Mouse (Mus musculus): ENCODE measurements around the gene Gal3st4. TPM values are rescaled to one million over a fixed set of nuclear protein-coding genes. Genes with fewer than 3 reads are reported as not detected.

Gal3st4 gene
- polyA plus RNA-seq (2014; fragmentation: Illumina TruSeq; extraction: RNeasy Lipid Tissue Mini Kit (QIAGEN cat#74804); ENCODE audit: low read depth, low replicate concordance), result 0.41 TPM

GRCm38 (mm10) chr5:138272409-138272923, at the start of gene Gal3st4:
Gene Gal3st4, minus strand, starts transcription at chr5:138272840.

GRCm38 (mm10) chr5:138279585-138280424, 7.2 kb upstream of the Gal3st4 start, which contains the start of the genes Gm43720, Gpc2 and Stag3:
Gene Gm43720, minus strand, starts transcription at chr5:138279958.
Gene Gpc2, minus strand, starts transcription at chr5:138280005.
Gene Stag3, plus strand, starts transcription at chr5:138280240.

GRCm38 (mm10) chr5:138263260-138264206, 9.1 kb downstream of the Gal3st4 start, which contains the start of gene BC037034:
Gene BC037034, minus strand, starts transcription at chr5:138264033.

GRCm38 (mm10) chr5:138255353-138256093, 17.1 kb downstream of the Gal3st4 start, which contains the start of gene Lamtor4:
Gene Lamtor4, plus strand, starts transcription at chr5:138255482.

GRCm38 (mm10) chr5:138225700-138226099, 46.9 kb downstream of the Gal3st4 start, which contains the start of gene Nxpe5:
Gene Nxpe5, plus strand, starts transcription at chr5:138225898.

Other genes with a start within 250 kb of the Gal3st4 start
- gene Smok3c, start 219.6 kb downstream of the Gal3st4 start, polyA plus RNA-seq (2014; fragmentation: Illumina TruSeq; extraction: RNeasy Lipid Tissue Mini Kit (QIAGEN cat#74804); ENCODE audit: low read depth, low replicate concordance), result not detected
- 55.4 TPM for gene Zkscan1, start 187.8 kb downstream of the Gal3st4 start, polyA plus RNA-seq (2014; fragmentation: Illumina TruSeq; extraction: RNeasy Lipid Tissue Mini Kit (QIAGEN cat#74804); ENCODE audit: low read depth, low replicate concordance)
- 12.9 TPM for gene Zscan21, start 155.9 kb downstream of the Gal3st4 start, polyA plus RNA-seq (2014; fragmentation: Illumina TruSeq; extraction: RNeasy Lipid Tissue Mini Kit (QIAGEN cat#74804); ENCODE audit: low read depth, low replicate concordance)
- gene Zfp113, start 117.1 kb downstream of the Gal3st4 start, polyA plus RNA-seq (2014; fragmentation: Illumina TruSeq; extraction: RNeasy Lipid Tissue Mini Kit (QIAGEN cat#74804); ENCODE audit: low read depth, low replicate concordance), result 19.7 TPM
- gene Cops6, start 111.8 kb downstream of the Gal3st4 start, polyA plus RNA-seq (2014; fragmentation: Illumina TruSeq; extraction: RNeasy Lipid Tissue Mini Kit (QIAGEN cat#74804); ENCODE audit: low read depth, low replicate concordance), result 47.9 TPM
- gene Ap4m1, start 100.8 kb downstream of the Gal3st4 start, polyA plus RNA-seq (2014; fragmentation: Illumina TruSeq; extraction: RNeasy Lipid Tissue Mini Kit (QIAGEN cat#74804); ENCODE audit: low read depth, low replicate concordance), result 9.8 TPM
- 13.7 TPM for gene Mcm7, start 100.4 kb downstream of the Gal3st4 start, polyA plus RNA-seq (2014; fragmentation: Illumina TruSeq; extraction: RNeasy Lipid Tissue Mini Kit (QIAGEN cat#74804); ENCODE audit: low read depth, low replicate concordance)
- gene Taf6, start 85.4 kb downstream of the Gal3st4 start, polyA plus RNA-seq (2014; fragmentation: Illumina TruSeq; extraction: RNeasy Lipid Tissue Mini Kit (QIAGEN cat#74804); ENCODE audit: low read depth, low replicate concordance), result 5.9 TPM
- gene Cnpy4, start 85.4 kb downstream of the Gal3st4 start, polyA plus RNA-seq (2014; fragmentation: Illumina TruSeq; extraction: RNeasy Lipid Tissue Mini Kit (QIAGEN cat#74804); ENCODE audit: low read depth, low replicate concordance), result 11.8 TPM
- not detected for gene Mblac1, start 78.5 kb downstream of the Gal3st4 start, polyA plus RNA-seq (2014; fragmentation: Illumina TruSeq; extraction: RNeasy Lipid Tissue Mini Kit (QIAGEN cat#74804); ENCODE audit: low read depth, low replicate concordance)
- gene Nxpe5, start 46.9 kb downstream of the Gal3st4 start, polyA plus RNA-seq (2014; fragmentation: Illumina TruSeq; extraction: RNeasy Lipid Tissue Mini Kit (QIAGEN cat#74804); ENCODE audit: low read depth, low replicate concordance), result 1.5 TPM
- 1.1 TPM for gene Lamtor4, start 17.4 kb downstream of the Gal3st4 start, polyA plus RNA-seq (2014; fragmentation: Illumina TruSeq; extraction: RNeasy Lipid Tissue Mini Kit (QIAGEN cat#74804); ENCODE audit: low read depth, low replicate concordance)
- 2.9 TPM for gene BC037034, start 8.8 kb downstream of the Gal3st4 start, polyA plus RNA-seq (2014; fragmentation: Illumina TruSeq; extraction: RNeasy Lipid Tissue Mini Kit (QIAGEN cat#74804); ENCODE audit: low read depth, low replicate concordance)
- not detected for gene Gm43720, start 7.1 kb upstream of the Gal3st4 start, polyA plus RNA-seq (2014; fragmentation: Illumina TruSeq; extraction: RNeasy Lipid Tissue Mini Kit (QIAGEN cat#74804); ENCODE audit: low read depth, low replicate concordance)
- 0.76 TPM for gene Gpc2, start 7.2 kb upstream of the Gal3st4 start, polyA plus RNA-seq (2014; fragmentation: Illumina TruSeq; extraction: RNeasy Lipid Tissue Mini Kit (QIAGEN cat#74804); ENCODE audit: low read depth, low replicate concordance)
- gene Stag3, start 7.4 kb upstream of the Gal3st4 start, polyA plus RNA-seq (2014; fragmentation: Illumina TruSeq; extraction: RNeasy Lipid Tissue Mini Kit (QIAGEN cat#74804); ENCODE audit: low read depth, low replicate concordance), result 0.82 TPM
- 0.57 TPM for gene Pvrig, start 69.1 kb upstream of the Gal3st4 start, polyA plus RNA-seq (2014; fragmentation: Illumina TruSeq; extraction: RNeasy Lipid Tissue Mini Kit (QIAGEN cat#74804); ENCODE audit: low read depth, low replicate concordance)
- gene Zfp157, start 168.6 kb upstream of the Gal3st4 start, polyA plus RNA-seq (2014; fragmentation: Illumina TruSeq; extraction: RNeasy Lipid Tissue Mini Kit (QIAGEN cat#74804); ENCODE audit: low read depth, low replicate concordance), result 23.5 TPM

All from sigmoid colon, adult 10 weeks (tissue).